Comparison of ENCODE assay signal across 13 mouse cellular contexts in the genomic region with DNA sequence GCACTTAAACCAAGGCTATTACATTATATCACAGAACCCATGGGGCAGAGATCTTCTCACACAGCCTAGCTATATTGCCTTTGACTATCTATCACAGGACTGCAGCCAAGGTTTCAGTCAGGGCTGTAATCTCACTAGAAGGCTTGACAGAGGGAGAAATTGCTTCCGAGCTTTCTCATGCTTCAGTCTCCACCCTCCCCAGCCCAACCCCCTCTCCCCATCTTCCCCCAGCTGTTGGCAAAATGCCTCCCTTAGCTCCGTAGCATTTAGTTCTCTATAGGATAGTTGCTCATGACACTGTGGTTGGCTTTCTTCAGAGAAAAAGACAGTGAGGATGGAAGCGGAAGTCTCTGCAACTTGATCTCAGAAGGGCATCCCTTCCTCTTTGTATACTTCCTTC. TPM values are rescaled to one million over a fixed set of nuclear protein-coding genes. Genes with fewer than 3 reads are reported as not detected.
DNase-seq lines count a peak whose midpoint lies in the region; ATAC-seq lines count a peak whose summit lies in the region.
"Had no signal": no experiment of that assay in that cellular context is flagged by ENCODE, and none has a peak within 500 bp of the region (broad histone marks: within the 10 kb centered on the region; RNA-seq: fewer than 3 reads in every experiment).

No protein-coding gene starts in this region.

- 0 out of 2 replicates have a peak, but pooled peaks cover 5% of the 10 kb centered on the region for H3K4me1 ChIP-seq in heart, embryonic 16.5 days (ENCODE audit: control insufficient read depth, insufficient read depth, low read length)
- H3K4me1 ChIP-seq in heart, embryonic 10.5 days = peaks cover 15% of the 10 kb centered on the region
- H3K4me1 ChIP-seq in embryonic facial prominence, embryonic 14.5 days (ENCODE audit: control insufficient read depth, insufficient read depth, low read length) = peaks cover 12% of the 10 kb centered on the region; the same call in 1 of the 2 replicates
- H3K4me1 ChIP-seq: stomach, embryonic 15.5 days had no signal

- no peak overlapping the region for H3K27ac ChIP-seq in heart, embryonic 16.5 days (ENCODE audit: low read length)
- H3K27ac ChIP-seq in heart, embryonic 10.5 days = no peak overlapping the region
- H3K27ac ChIP-seq in embryonic facial prominence, embryonic 14.5 days (replicated peaks; ENCODE audit: low read depth, low read length) = no peak overlapping the region
- H3K27ac ChIP-seq: embryonic facial prominence, embryonic 12.5 days; hindbrain, embryonic 13.5 days; stomach, embryonic 15.5 days had no signal

- 28% methylated on average over 3 of the region's 3 CpGs for WGBS in heart, embryonic 16.5 days
- WGBS in heart, embryonic 10.5 days = 50% methylated on average over 3 of the region's 3 CpGs
- 30% methylated on average over 3 of the region's 3 CpGs for WGBS in embryonic facial prominence, embryonic 14.5 days

- H3K4me2 ChIP-seq in heart, embryonic 16.5 days (ENCODE audit: low read depth, low read length) = no peak overlapping the region
- no peak overlapping the region for H3K4me2 ChIP-seq in embryonic facial prominence, embryonic 14.5 days (ENCODE audit: low read depth, low read length)
- H3K4me2 ChIP-seq: embryonic facial prominence, embryonic 12.5 days; hindbrain, embryonic 13.5 days; stomach, embryonic 15.5 days had no signal

- 0 out of 2 replicates have a peak, but pooled peaks cover 2% of the 10 kb centered on the region for H3K9me3 ChIP-seq in heart, embryonic 16.5 days (replicated peaks; ENCODE audit: control insufficient read depth, low read length)
- H3K9me3 ChIP-seq in heart, embryonic 10.5 days = no peaks in the 10 kb centered on the region
- no peaks in the 10 kb centered on the region for H3K9me3 ChIP-seq in embryonic facial prominence, embryonic 14.5 days (ENCODE audit: control insufficient read depth, low read length)
- H3K9me3 ChIP-seq: embryonic facial prominence, embryonic 12.5 days; hindbrain, embryonic 13.5 days; stomach, embryonic 15.5 days had no signal

- no peak overlapping the region for H3K4me3 ChIP-seq in heart, embryonic 16.5 days (ENCODE audit: low read length)
- H3K4me3 ChIP-seq in heart, embryonic 10.5 days = no peak overlapping the region
- H3K4me3 ChIP-seq in embryonic facial prominence, embryonic 14.5 days (ENCODE audit: low read depth, low read length) = no peak overlapping the region
- H3K4me3 ChIP-seq: embryonic facial prominence, embryonic 12.5 days; hindbrain, embryonic 13.5 days; myocyte; stomach, embryonic 15.5 days had no signal

- no peak overlapping the region for H3K9ac ChIP-seq in heart, embryonic 16.5 days (ENCODE audit: low read length)
- no peak overlapping the region for H3K9ac ChIP-seq in embryonic facial prominence, embryonic 14.5 days (ENCODE audit: low read depth, low read length)
- H3K9ac ChIP-seq: embryonic facial prominence, embryonic 12.5 days; hindbrain, embryonic 13.5 days; stomach, embryonic 15.5 days had no signal

- peak; percentile 41; the same call in 1 of the 2 replicates for ATAC-seq in heart, embryonic 16.5 days (replicated peaks; ENCODE audit: extremely low read depth, insufficient read depth, low FRiP score)
- ATAC-seq in embryonic facial prominence, embryonic 14.5 days (ENCODE audit: low read depth) = no peak; the same call in 1 of the 2 replicates

- H3K36me3 ChIP-seq in heart, embryonic 16.5 days (ENCODE audit: control insufficient read depth, insufficient read depth) = no peaks in the 10 kb centered on the region
- peaks cover 3% of the 10 kb centered on the region; the same call in 1 of the 2 replicates for H3K36me3 ChIP-seq in heart, embryonic 10.5 days
- 0 out of 2 replicates have a peak, but pooled peaks cover 6% of the 10 kb centered on the region for H3K36me3 ChIP-seq in embryonic facial prominence, embryonic 14.5 days (ENCODE audit: control insufficient read depth, insufficient read depth, low read length)
- H3K36me3 ChIP-seq: hindbrain, embryonic 13.5 days; stomach, embryonic 15.5 days had no signal

- no peak for DNase-seq in heart, embryonic 10.5 days (ENCODE audit: low spot score)
- peak; percentile 22 for DNase-seq in CD4-positive helper T cell, adult 2 months (ENCODE audit: low read depth, low spot score)
- peak; percentile 78 for DNase-seq in embryonic facial prominence, embryonic 14.5 days (ENCODE audit: low spot score)
- peak; percentile 44 for DNase-seq in lung, postnatal 36 days
- no peak for DNase-seq in cerebellum, adult 9-11 months
- no peak for DNase-seq in adrenal gland, adult 2 months
- DNase-seq in embryo, embryonic 10.5 days (ENCODE audit: low spot score) = no peak
- DNase-seq: right cerebral cortex, adult 18-20 months had no signal

- H3K27me3 ChIP-seq in heart, embryonic 16.5 days (ENCODE audit: control insufficient read depth, insufficient read depth, low read length) = no peaks in the 10 kb centered on the region
- no peaks in the 10 kb centered on the region for H3K27me3 ChIP-seq in heart, embryonic 10.5 days (ENCODE audit: insufficient read depth, poor library complexity, severe bottlenecking)
- H3K27me3 ChIP-seq in embryonic facial prominence, embryonic 14.5 days (replicated peaks; ENCODE audit: control insufficient read depth, insufficient read depth, low read length) = no peaks in the 10 kb centered on the region
- H3K27me3 ChIP-seq: embryonic facial prominence, embryonic 12.5 days; hindbrain, embryonic 13.5 days; stomach, embryonic 15.5 days had no signal

RNA-seq across cellular contexts. Expression of a gene that starts 54.0 kb away (rescaled TPM):
- 5.0 and 7.4 TPM in 2 replicates for polyA plus RNA-seq in heart, embryonic 16.5 days (2015; fragmentation: Nextera tagmentation; extraction: Ambion mirVana)
- 6.8 and 7.8 TPM in 2 replicates for polyA plus RNA-seq in heart, embryonic 10.5 days (2016; fragmentation: Nextera tagmentation; extraction: Ambion mirVana)
- 21.5 and 23.5 TPM in 2 replicates for polyA plus RNA-seq in embryonic facial prominence, embryonic 14.5 days (2014; fragmentation: Nextera tagmentation; extraction: Ambion mirVana)
- total RNA-seq in adrenal gland, adult 2 months (2021) = 10 to 100 TPM; 13.4 to 19.7 TPM
- polyA plus RNA-seq in adrenal gland, adult 2 months (2012; rRNA removed) = 16.8 and 17.4 TPM in 2 replicates

Comparison
In these comparisons a context has a peak if more than half of its experiments do, and no peak if none do; other contexts are left out.
1. DNase-seq: peak in CD4-positive helper T cell, adult 2 months (single experiment), embryonic facial prominence, embryonic 14.5 days (single experiment) and lung, postnatal 36 days (single experiment); none in heart, embryonic 10.5 days (single experiment), cerebellum, adult 9-11 months (single experiment), adrenal gland, adult 2 months (single experiment) and embryo, embryonic 10.5 days (single experiment).